Mouse (Mus musculus): ENCODE data around the gene Stk24. TPM values are rescaled to one million over a fixed set of nuclear protein-coding genes. Genes with fewer than 3 reads are reported as not detected.
"Not testable (repeated sequence)": the region's sequence is repeated elsewhere in the genome, so short reads cannot be mapped to it uniquely, and the experiment has no call there.

The Stk24 gene
- total RNA-seq (2021) = 10 to 100 TPM; 68.0 to 69.3 TPM
- long read RNA-seq, experiment 1, transcript Stk24-201 (11 exons, 2,676 nt) = major isoform, 23 of 47 reads
- long read RNA-seq, experiment 1, partial matches to known transcripts = 3 of 47 reads
- long read RNA-seq, experiment 1, other reads (novel, unspliced or antisense) = 21 of 47 reads
- long read RNA-seq, experiment 2, transcript Stk24-201 (11 exons, 2,676 nt) = major isoform, 39 of 53 reads
- long read RNA-seq, experiment 2, partial matches to known transcripts = 1 of 53 reads
- long read RNA-seq, experiment 2, other reads (novel, unspliced or antisense) = 13 of 53 reads

DNA sequence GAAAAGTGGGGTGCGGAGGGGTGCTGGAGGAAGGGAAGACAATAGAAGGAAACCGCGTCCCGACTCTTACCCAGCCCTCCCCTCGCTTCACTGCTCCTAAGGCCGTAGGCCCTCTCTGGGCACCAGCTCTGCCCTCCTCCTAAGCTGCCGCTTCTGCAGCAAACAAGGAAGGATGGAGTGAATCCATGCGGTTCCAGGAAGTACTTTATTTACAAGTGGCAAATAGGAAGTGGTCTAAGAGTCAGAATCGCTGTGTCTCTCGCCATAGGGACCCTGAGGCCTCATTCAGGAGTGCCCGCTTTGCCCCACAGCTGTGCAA lies at the start of gene Stk24:
Gene Stk24 (minus strand): TSS at position 185 of the 319 bp plus-strand sequence.
- DNase-seq = no peak
- intact Hi-C loops (cut with DNase I) = loop anchor here (2.0 kb wide), 3 partner anchors 43 to 101 kb away; no protein-coding TSS in a partner anchor

DNA sequence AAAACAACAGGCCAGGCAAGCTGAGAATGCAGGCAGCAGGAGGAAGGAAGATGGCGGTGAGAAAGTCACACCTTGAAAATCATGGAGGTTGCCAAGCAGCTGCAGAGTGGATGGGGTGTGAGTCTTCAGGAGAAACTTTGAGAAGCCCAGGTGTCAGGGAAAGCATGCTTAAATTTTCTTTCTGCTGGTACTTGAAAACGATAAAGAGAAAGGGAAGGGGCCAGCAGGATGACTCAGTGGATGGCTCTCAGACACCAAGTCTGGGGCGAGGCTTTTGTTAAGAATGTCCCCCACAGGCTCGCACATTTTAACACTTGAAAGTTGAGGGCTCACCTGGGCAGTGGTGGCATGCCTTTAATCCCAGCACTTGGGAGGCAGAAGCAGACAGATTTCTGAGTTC lies 48.3 kb upstream of the Stk24 start:
- DNase-seq = no peak
- intact Hi-C loops (cut with DNase I) = no loop called here

DNA sequence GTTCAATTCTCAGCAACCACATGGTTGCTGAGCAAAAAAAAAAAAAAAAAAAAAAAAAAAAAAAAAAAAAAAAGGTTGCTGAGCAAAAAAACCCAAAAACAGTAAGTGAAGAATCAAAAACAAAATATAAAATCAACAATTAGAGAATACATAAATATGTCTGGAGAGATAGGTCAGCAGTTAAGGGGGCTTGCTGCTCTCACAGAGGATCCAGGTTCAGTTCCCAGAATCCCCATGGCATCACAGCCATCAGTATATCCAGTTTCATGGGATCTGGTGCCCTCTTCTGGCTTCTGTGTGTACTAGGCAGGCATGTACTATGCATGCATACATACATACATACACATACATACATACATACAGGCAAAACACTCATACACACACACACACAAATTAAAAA lies 46.9 kb upstream of the Stk24 start:
- intact Hi-C loops (cut with DNase I) = loop anchor here (1.0 kb wide), 1 partner anchor 147 kb away; no protein-coding TSS in a partner anchor
- DNase-seq = peak in 1 of 2 experiments; percentile 14

GRCm38 (mm10) chr14:121425004-121425793 lies 45.4 kb upstream of the Stk24 start:
- intact Hi-C loops (cut with DNase I) = no loop called here
- DNase-seq = no peak

- intact Hi-C loops (cut with DNase I) = loop anchor here (2.0 kb wide), 1 partner anchor 45 kb away; no protein-coding TSS in a partner anchor
- peak; percentile 16 to 20 for DNase-seq
Measured at GRCm38 (mm10) chr14:121423341-121423751, 43.5 kb upstream of the Stk24 start.

DNA sequence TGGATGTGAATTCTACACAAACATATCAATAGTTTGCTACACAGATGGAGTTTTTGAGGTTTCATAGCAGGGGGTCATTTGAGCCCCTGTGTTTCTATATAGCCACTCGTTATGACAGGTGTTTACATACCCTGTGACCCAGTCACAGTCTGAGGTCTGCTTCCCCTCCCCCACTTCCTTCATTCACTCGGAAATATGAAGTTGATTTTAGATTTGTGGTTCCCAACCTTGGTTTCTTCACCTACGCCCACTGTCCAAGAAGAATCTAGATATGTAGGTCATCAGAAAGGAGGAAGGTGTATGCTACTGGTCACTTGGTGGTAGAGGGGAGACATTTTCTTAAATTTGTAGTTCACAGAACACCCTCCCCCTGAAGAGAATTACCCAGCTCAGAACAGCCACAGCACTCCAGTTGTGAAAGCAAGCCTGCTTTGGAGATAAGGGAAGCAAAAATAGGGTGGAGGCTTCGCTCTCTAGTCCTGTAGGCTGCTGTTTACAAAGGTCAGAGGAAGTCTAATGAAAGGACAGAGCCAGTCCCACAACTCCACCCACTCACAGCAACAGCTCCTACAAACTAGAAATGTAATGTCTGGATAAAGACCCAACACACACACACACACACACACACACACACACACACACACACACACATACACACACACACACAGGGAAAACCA lies 43.0 kb upstream of the Stk24 start:
- intact Hi-C loops (cut with DNase I) = loop anchor here (2.0 kb wide), 1 partner anchor 44 kb away; no protein-coding TSS in a partner anchor
- peak; percentile 34 to 52 for DNase-seq

DNA sequence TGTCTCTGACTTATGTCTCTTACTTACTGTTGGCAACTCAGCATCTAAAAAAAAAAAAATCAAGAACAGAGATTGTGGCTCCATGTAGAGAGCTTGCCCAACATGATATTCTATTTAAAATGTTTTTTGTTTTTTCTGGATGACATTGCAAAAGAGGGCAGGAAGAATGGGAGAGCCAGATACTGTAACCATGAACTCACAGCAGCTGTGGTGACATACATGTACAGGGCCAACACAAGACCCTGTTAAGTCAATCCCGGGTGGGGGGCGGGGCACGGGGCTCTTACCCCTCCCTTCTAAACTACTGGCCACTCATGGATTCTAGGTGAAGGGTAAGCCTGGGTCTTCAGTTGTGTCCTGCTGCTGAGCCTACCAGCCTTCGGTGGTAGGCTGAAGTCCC lies 42.2 kb upstream of the Stk24 start:
- no peak for DNase-seq
- intact Hi-C loops (cut with DNase I) = loop anchor here (2.0 kb wide), 1 partner anchor 43 kb away; no protein-coding TSS in a partner anchor

DNA sequence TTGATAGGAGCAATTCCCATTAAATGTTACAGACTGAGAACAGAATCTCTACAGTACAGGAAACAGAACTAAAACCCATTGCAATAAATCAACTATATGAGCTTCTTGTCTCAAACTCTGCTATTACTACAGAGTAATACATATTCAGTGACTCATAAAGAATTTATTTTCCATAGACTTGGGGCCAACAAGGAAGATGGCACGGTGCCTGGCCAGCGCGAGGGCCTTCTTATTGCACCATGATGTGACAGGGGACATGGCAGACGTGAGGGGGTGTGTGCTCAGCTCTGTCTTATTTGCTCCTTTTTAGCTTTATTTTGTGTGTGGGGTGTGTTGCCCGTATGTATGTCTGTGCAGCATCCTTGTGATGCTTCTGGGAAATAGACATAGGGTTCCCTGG lies 37.8 kb upstream of the Stk24 start:
- DNase-seq = peak in 1 of 2 experiments; percentile 12
- intact Hi-C loops (cut with DNase I) = no loop called here

GRCm38 (mm10) chr14:121416626-121417319 lies 37.0 kb upstream of the Stk24 start:
- intact Hi-C loops (cut with DNase I) = no loop called here

GRCm38 (mm10) chr14:121414635-121415241 lies 34.9 kb upstream of the Stk24 start:
- intact Hi-C loops (cut with DNase I) = no loop called here
- no peak for DNase-seq

More at GRCm38 (mm10) chr14:121416626-121417319, 37.0 kb upstream of the Stk24 start:
- no peak for DNase-seq

DNA sequence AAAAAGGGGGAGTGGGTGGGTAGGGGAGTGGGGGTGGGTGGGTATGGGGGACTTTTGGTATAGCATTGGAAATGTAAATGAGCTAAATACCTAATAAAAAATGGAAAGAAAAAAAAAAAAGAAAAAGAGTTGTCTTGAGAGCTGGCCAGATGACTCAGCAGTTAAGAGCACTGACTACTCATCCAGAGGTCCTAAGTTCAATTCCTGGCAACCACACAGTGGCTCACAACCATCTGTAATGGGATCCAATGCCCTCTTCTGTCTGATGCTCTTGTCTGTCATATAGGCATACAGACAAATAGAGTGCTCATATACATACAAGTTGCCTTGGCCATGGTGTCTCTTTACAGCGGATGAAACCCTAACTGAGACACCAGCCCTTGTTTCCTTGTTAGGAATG lies 33.9 kb upstream of the Stk24 start:
- intact Hi-C loops (cut with DNase I); DNase-seq: not testable (repeated sequence)

- intact Hi-C loops (cut with DNase I) = no loop called here
- DNase-seq = no peak
Measured at GRCm38 (mm10) chr14:121408944-121409343, 29.1 kb upstream of the Stk24 start.

DNA sequence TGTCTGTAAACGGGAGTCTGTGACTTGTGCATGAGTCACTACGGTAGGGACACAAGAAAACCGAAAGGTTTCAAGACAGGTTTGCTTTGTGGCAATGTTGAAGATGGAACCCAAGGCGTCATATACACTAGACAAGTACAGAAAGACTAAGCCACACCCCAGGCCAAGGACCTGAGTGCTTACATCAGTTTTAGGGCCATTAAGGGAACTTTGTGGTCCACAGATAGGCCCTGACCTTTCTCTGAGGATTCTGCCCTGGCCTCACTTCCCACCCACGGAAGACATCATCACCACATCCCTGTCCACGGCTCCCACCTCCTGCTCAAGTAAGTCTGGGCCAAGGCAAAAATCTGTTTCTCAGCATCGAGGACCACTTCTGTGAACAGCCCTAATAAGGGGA lies 27.1 kb upstream of the Stk24 start:
- intact Hi-C loops (cut with DNase I) = no loop called here

DNA sequence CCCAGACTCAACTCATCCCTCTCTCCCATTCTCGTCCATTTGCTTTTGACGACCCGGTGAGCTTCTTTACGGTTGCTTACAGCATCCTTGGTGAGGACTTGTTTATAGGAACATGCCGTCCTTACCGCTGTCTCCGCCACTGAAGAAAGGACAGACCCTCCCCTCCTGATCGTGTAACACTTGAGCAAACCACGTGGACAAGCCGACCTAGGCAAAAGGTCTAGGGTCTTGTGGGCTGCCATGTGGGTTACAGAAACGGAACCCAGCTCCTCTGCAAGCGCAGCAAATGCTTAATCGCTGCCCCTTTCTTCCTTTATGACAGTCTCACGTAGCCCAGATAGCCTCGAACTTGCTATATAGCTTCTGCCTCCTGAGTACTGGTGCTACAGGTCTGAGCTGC lies 25.7 kb upstream of the Stk24 start:
- intact Hi-C loops (cut with DNase I) = no loop called here
- no peak for DNase-seq

More for the DNA sequence above, 27.1 kb upstream of the Stk24 start:
- no peak for DNase-seq

DNA sequence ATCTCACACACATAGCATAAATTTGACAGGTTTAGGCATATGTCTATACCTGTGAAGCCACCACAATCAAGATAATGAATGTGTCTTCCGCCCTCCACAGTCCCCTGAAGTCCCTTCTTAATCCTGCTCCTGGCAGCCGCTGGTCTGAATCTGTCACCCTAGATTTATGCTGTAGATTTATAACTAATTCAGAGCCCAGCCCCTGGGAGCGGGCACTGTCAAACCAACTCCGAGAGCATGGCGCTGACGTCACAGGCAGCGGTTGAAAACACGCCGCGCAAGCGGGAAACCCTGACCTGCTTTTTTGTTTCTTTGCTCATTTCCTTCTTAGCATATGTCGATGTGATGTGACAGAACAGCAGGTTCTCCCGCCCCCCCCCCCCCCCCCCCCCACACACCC lies 25.3 kb upstream of the Stk24 start:
- intact Hi-C loops (cut with DNase I) = no loop called here
- DNase-seq = no peak

DNA sequence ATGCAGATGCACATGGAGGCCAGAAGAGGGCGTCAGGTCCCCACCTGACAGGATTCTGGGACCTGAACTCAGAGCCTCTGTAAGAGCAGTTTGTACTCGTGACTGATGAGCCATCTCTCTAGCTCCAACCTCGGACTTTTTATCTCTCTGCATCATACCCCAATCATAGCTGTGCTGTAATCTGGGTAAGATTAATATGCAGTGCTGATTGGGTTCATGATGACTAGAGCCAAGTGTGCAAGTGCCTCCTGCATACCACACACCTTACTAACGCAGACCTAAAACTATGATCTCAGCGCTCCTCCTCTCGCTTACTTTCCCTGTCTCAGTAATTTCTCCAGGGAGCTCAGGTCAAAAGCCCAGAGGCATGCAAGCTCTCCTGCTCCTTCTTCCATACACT lies 19.9 kb upstream of the Stk24 start:
- DNase-seq = no peak
- intact Hi-C loops (cut with DNase I) = no loop called here

DNA sequence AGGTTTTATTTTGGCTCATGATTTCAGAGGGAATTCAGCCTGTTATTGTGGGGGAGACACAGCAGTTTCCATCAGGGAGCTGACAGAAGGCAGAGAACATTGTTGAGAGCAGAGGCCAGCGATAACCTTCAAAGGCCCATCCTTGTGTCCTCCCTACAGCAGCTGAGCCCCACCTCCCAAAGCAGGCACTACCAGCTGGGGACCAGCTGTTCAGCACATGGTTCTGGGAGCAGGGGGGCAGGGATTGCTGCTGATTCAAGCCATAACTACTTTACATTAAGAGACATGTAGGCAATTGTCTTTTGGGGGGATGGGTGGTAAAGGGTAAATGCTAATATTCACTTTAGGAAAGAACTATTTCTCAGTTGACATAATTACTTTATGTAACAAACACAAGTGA lies 17.7 kb upstream of the Stk24 start:
- intact Hi-C loops (cut with DNase I) = no loop called here
- DNase-seq = peak in 1 of 2 experiments; percentile 27

DNA sequence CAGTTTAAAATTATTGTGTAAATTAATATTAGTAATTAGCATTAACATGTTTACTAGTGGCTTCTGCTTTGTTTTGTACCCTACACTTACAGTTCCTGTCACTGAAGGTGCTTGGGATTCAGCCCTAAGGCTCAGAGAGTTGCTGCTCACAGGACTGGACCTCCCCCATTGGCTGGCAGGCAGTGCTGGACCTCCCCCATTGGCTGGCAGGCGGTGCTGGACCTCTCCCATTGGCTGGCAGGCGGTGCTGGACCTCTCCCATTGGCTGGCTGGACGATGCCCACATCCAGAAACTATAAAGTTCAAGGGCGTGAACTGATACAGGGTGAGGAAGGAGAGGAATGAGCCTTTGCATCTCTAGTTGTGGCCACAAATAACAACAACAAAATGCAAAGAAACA lies 15.3 kb upstream of the Stk24 start:
- DNase-seq = no peak
- intact Hi-C loops (cut with DNase I) = no loop called here

DNA sequence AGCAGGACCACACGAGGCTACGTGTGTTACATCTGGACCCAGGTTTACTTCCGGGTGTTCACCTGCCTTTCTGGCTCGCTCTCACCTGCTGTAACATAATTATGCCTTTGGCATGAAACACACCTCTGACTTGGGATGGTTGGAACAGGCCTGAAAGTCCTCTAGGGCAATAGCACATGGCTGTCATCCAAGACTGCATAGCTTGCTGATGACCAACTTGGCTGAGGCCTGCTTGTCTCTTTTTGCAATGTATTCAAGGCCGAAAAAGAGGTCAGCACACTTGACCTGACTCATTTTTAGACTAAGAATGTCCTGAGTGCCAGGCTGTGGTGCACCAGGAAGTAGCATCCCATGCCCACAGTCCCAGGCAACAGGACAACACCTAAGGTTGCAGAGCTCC lies 12.1 kb upstream of the Stk24 start:
- intact Hi-C loops (cut with DNase I) = no loop called here
- DNase-seq = peak; percentile 40 to 75

GRCm38 (mm10) chr14:121387760-121388159 lies 7.9 kb upstream of the Stk24 start:
- intact Hi-C loops (cut with DNase I) = no loop called here

More at GRCm38 (mm10) chr14:121387760-121388159, 7.9 kb upstream of the Stk24 start:
- DNase-seq = no peak

All from heart, postnatal 14 days (tissue).